ENCODE assay signal across 13 mouse cellular contexts in the genomic region with DNA sequence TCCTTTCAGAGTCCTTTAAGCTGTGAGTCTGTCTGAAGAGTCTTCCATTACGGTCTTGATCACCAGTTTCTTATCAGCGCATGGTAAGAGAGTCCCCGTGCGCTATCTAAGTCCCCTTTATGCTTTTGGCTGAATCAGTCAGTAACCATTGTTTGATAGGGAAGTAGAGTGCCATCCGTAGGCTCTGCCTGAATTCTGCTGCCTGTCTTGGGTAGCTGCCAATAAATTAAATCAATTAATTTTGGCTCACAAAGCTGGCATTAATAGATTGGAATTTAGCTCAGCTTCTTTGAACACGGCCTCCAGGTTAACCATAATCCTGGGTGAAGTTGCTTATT. TPM values are rescaled to one million over a fixed set of nuclear protein-coding genes. Genes with fewer than 3 reads are reported as not detected.
DNase-seq lines count a peak whose midpoint lies in the region; ATAC-seq and TF ChIP-seq lines count a peak whose summit lies in the region.
"Had no signal": no experiment of that assay in that cellular context is flagged by ENCODE, and none has a peak within 500 bp of the region (broad histone marks: within the 10 kb centered on the region; RNA-seq: fewer than 3 reads in every experiment).

No protein-coding gene starts in this region.

- DNase-seq in hindbrain, embryonic 14.5 days (ENCODE audit: low spot score) = peak; percentile 33
- no peak for DNase-seq in hindbrain, postnatal 0 days (ENCODE audit: low spot score)
- no peak for DNase-seq in forebrain, postnatal 0 days
- DNase-seq in spleen, postnatal 14 days (ENCODE audit: low spot score in 2 of 2) = no peak
- no peak for DNase-seq in yolk sac, embryonic 10.5 days (ENCODE audit: low spot score)
- no peak for DNase-seq in kidney, adult 11 months
- DNase-seq: adrenal gland, postnatal 36 days; B cell, adult 2 months; cerebellum, adult 11-12 months; heart, adult 2 months; kidney, postnatal 10 days had no signal

- H3K4me2 ChIP-seq in hindbrain, embryonic 14.5 days (replicated peaks) = no peak overlapping the region
- H3K4me2 ChIP-seq in hindbrain, postnatal 0 days (ENCODE audit: low read depth, low read length) = no peak overlapping the region
- no peak overlapping the region for H3K4me2 ChIP-seq in forebrain, postnatal 0 days (ENCODE audit: low read depth)
- peak overlapping the region; percentile 21 for H3K4me2 ChIP-seq in liver, embryonic 16.5 days (ENCODE audit: low read depth, low read length)

- 52% methylated on average over 6 of the region's 6 CpGs for WGBS in hindbrain, embryonic 14.5 days
- WGBS in hindbrain, postnatal 0 days = 48% methylated on average over 6 of the region's 6 CpGs
- WGBS in forebrain, postnatal 0 days = 42% methylated on average over 6 of the region's 6 CpGs
- WGBS in liver, embryonic 16.5 days (ENCODE audit: insufficient replicate concordance) = 21% methylated on average over 6 of the region's 6 CpGs

- H3K4me3 ChIP-seq in hindbrain, embryonic 14.5 days (replicated peaks; ENCODE audit: low read length) = no peak overlapping the region
- no peak overlapping the region for H3K4me3 ChIP-seq in hindbrain, postnatal 0 days (ENCODE audit: low read length)
- H3K4me3 ChIP-seq in brown adipose tissue, adult 24 weeks (ENCODE audit: insufficient read depth, low read depth, low read length) = no peak overlapping the region
- H3K4me3 ChIP-seq in forebrain, postnatal 0 days (ENCODE audit: low read depth, low read length) = no peak overlapping the region
- no peak overlapping the region for H3K4me3 ChIP-seq in liver, embryonic 16.5 days (ENCODE audit: low read depth, low read length)
- H3K4me3 ChIP-seq: heart, adult 2 months had no signal

- no peaks in the 10 kb centered on the region for H3K27me3 ChIP-seq in hindbrain, embryonic 14.5 days (ENCODE audit: control insufficient read depth, insufficient read depth, low read length)
- H3K27me3 ChIP-seq in hindbrain, postnatal 0 days (ENCODE audit: insufficient read depth, low read length) = no peaks in the 10 kb centered on the region
- H3K27me3 ChIP-seq in forebrain, postnatal 0 days (ENCODE audit: insufficient read depth, low read length) = no peaks in the 10 kb centered on the region
- no peaks in the 10 kb centered on the region for H3K27me3 ChIP-seq in liver, embryonic 16.5 days (ENCODE audit: control insufficient read depth, insufficient read depth, low read depth, low read length)

- H3K4me1 ChIP-seq in hindbrain, embryonic 14.5 days (replicated peaks; ENCODE audit: control insufficient read depth, insufficient read depth, low read length) = peaks cover 5% of the 10 kb centered on the region; the same call in 1 of the 2 replicates
- peaks cover 19% of the 10 kb centered on the region for H3K4me1 ChIP-seq in hindbrain, postnatal 0 days (ENCODE audit: insufficient read depth, low read length)
- H3K4me1 ChIP-seq in brown adipose tissue, adult 24 weeks (ENCODE audit: control insufficient read depth, insufficient read depth, insufficient read length, low read length) = peaks cover 26% of the 10 kb centered on the region
- 0 out of 2 replicates have a peak, but pooled peaks cover 3% of the 10 kb centered on the region for H3K4me1 ChIP-seq in forebrain, postnatal 0 days (ENCODE audit: insufficient read depth)
- H3K4me1 ChIP-seq in liver, embryonic 16.5 days (ENCODE audit: control insufficient read depth, low read depth, low read length) = peaks cover 32% of the 10 kb centered on the region

- H3K9me3 ChIP-seq in hindbrain, embryonic 14.5 days (ENCODE audit: control insufficient read depth, low read length) = no peaks in the 10 kb centered on the region
- no peaks in the 10 kb centered on the region for H3K9me3 ChIP-seq in hindbrain, postnatal 0 days (ENCODE audit: low read length)
- no peaks in the 10 kb centered on the region for H3K9me3 ChIP-seq in forebrain, postnatal 0 days (ENCODE audit: low read length)
- no peaks in the 10 kb centered on the region for H3K9me3 ChIP-seq in liver, embryonic 16.5 days (replicated peaks; ENCODE audit: control insufficient read depth, low read length)

- no peak for TF ChIP-seq CTCF in hindbrain, postnatal 0 days (IDR thresholded peaks at IDR 0.05; ENCODE audit: low read depth)
- no peak for TF ChIP-seq CTCF in forebrain, postnatal 0 days (IDR thresholded peaks at IDR 0.05; ENCODE audit: low read depth)

- ATAC-seq in hindbrain, embryonic 14.5 days (ENCODE audit: low FRiP score) = 0 out of 2 replicates have a peak, but pooled peaks have one; percentile 26
- no peak for ATAC-seq in hindbrain, postnatal 0 days
- 0 out of 2 replicates have a peak, but pooled peaks have one; percentile 3 for ATAC-seq in forebrain, postnatal 0 days
- ATAC-seq in liver, embryonic 16.5 days (ENCODE audit: low read depth) = peak; percentile 84

- H3K9ac ChIP-seq in hindbrain, embryonic 14.5 days = no peak overlapping the region
- H3K9ac ChIP-seq in hindbrain, postnatal 0 days (replicated peaks; ENCODE audit: low read length) = no peak overlapping the region
- no peak overlapping the region for H3K9ac ChIP-seq in forebrain, postnatal 0 days
- H3K9ac ChIP-seq in liver, embryonic 16.5 days (ENCODE audit: low read depth, low read length) = no peak overlapping the region

- no peak overlapping the region for H3K27ac ChIP-seq in hindbrain, embryonic 14.5 days
- no peak overlapping the region for H3K27ac ChIP-seq in hindbrain, postnatal 0 days
- 0 out of 2 replicates have a peak overlapping the region, but pooled peaks have one; percentile 27 for H3K27ac ChIP-seq in brown adipose tissue, adult 24 weeks (replicated peaks; ENCODE audit: low read depth, low read length)
- no peak overlapping the region for H3K27ac ChIP-seq in forebrain, postnatal 0 days (ENCODE audit: low read depth, low read length)
- H3K27ac ChIP-seq in liver, embryonic 16.5 days (ENCODE audit: low read length) = peak overlapping the region; percentile 36; the same call in 1 of the 2 replicates

- H3K36me3 ChIP-seq in hindbrain, embryonic 14.5 days (replicated peaks; ENCODE audit: control insufficient read depth, insufficient read depth) = no peaks in the 10 kb centered on the region
- H3K36me3 ChIP-seq in hindbrain, postnatal 0 days (ENCODE audit: insufficient read depth, low read length) = no peaks in the 10 kb centered on the region
- H3K36me3 ChIP-seq in forebrain, postnatal 0 days (ENCODE audit: insufficient read depth) = no peaks in the 10 kb centered on the region
- H3K36me3 ChIP-seq in liver, embryonic 16.5 days (ENCODE audit: control insufficient read depth, insufficient read depth) = no peaks in the 10 kb centered on the region

RNA-seq across cellular contexts. Expression of a gene that starts 41.6 kb away (rescaled TPM):
- 14.8 and 15.2 TPM in 2 replicates for polyA plus RNA-seq in hindbrain, embryonic 14.5 days (2014; fragmentation: Nextera tagmentation; extraction: Ambion mirVana)
- 37.7 and 44.9 TPM in 2 replicates for total RNA-seq in hindbrain, postnatal 0 days (2014; rRNA removed)
- polyA plus RNA-seq in hindbrain, postnatal 0 days (2015; fragmentation: Nextera tagmentation; extraction: Ambion mirVana) = 9.5 and 9.9 TPM in 2 replicates
- polyA plus RNA-seq in brown adipose tissue, adult 24 weeks (2012; ENCODE audit: insufficient read depth, insufficient read length, missing spikeins) = 7.2 and 8.1 TPM in 2 replicates
- 16.6 and 28.4 TPM in 2 replicates for total RNA-seq in forebrain, postnatal 0 days (2014; rRNA removed)
- 5.9 and 8.1 TPM in 2 replicates for polyA plus RNA-seq in forebrain, postnatal 0 days (2015; fragmentation: Nextera tagmentation; extraction: Ambion mirVana)
- polyA plus RNA-seq in liver, embryonic 16.5 days (2015; fragmentation: Nextera tagmentation; extraction: Ambion mirVana) = 7.2 and 7.9 TPM in 2 replicates

Comparison
In these comparisons a context has a peak if more than half of its experiments do, and no peak if none do; other contexts are left out.
1. H3K27ac ChIP-seq: peak in brown adipose tissue, adult 24 weeks (single experiment) and liver, embryonic 16.5 days (single experiment); none in hindbrain, embryonic 14.5 days (single experiment), hindbrain, postnatal 0 days (single experiment) and forebrain, postnatal 0 days (single experiment).